Mouse (Mus musculus) myocyte (in vitro differentiated cells): Measurements from ENCODE around the gene Stpg4. TPM values are rescaled to one million over a fixed set of nuclear protein-coding genes. Genes with fewer than 3 reads are reported as not detected.

Experiments
- H3K27me3 ChIP-seq: one replicate; pipeline ENCODE4 v1.6.1; 2011; ENCODE audit not compliant: control insufficient read depth, insufficient read depth, insufficient read length
- H3K36me3 ChIP-seq: one replicate; pipeline ENCODE4 v1.6.1; 2011; ENCODE audit not compliant: control insufficient read depth, insufficient read depth
- H3K4me2 ChIP-seq: one replicate; pipeline ENCODE4 v1.6.1; 2011; ENCODE audit warnings: low read depth, control low read depth
- H3K4me3 ChIP-seq: one replicate; pipeline ENCODE4 v1.5.1; 2011; ENCODE audit warnings: mild to moderate bottlenecking, control low read depth, moderate library complexity
- H3K79me2 ChIP-seq: one replicate; pipeline ENCODE4 v1.6.1; 2011; ENCODE audit not compliant: control insufficient read depth, insufficient read depth
- H3ac ChIP-seq: one replicate; pipeline ENCODE4 v1.6.1; 2011; ENCODE audit not compliant: control insufficient read depth, insufficient read length
- CEBPB ChIP-seq: IDR thresholded peaks from 2 replicates; pipeline ENCODE4 v1.6.1; 2011; ENCODE audit warnings: mild to moderate bottlenecking, moderate library complexity; ENCODE audit not compliant: poor library complexity, insufficient read depth, severe bottlenecking
- E2F4 ChIP-seq: IDR thresholded peaks from one replicate; pipeline ENCODE4 v1.6.1; 2011; ENCODE audit warnings: mild to moderate bottlenecking, control low read depth, moderate library complexity; ENCODE audit not compliant: insufficient read depth
- MAX ChIP-seq: IDR thresholded peaks from one replicate; pipeline ENCODE4 v1.6.1; 2011; ENCODE audit warnings: low read depth, mild to moderate bottlenecking, control low read depth
- MYOD1 ChIP-seq, 3 experiments: IDR thresholded peaks; one replicate each; pipeline ENCODE4 v1.6.1; 2011; ENCODE audit warnings: control low read depth in 2 of 3, low read depth in 2 of 3, mild to moderate bottlenecking in 2 of 3, moderate library complexity in 1 of 3; ENCODE audit not compliant: insufficient read length in 2 of 3, control insufficient read depth in 1 of 3
- MYOG ChIP-seq, 3 experiments: IDR thresholded peaks; one replicate each; pipeline ENCODE4 v1.6.1; 2011; ENCODE audit warnings: control low read depth in 2 of 3, low read depth in 2 of 3, mild to moderate bottlenecking in 2 of 3; ENCODE audit not compliant: insufficient read length in 2 of 3, control insufficient read depth in 1 of 3, insufficient read depth in 1 of 3
- POLR2A ChIP-seq: IDR thresholded peaks from one replicate; pipeline ENCODE4 v1.6.1; 2011; ENCODE audit warnings: low read depth, mild to moderate bottlenecking, control low read depth, moderate library complexity; ENCODE audit not compliant: insufficient read length
- POLR2AphosphoS2 ChIP-seq: IDR thresholded peaks from one replicate; pipeline ENCODE4 v1.6.1; 2011; ENCODE audit warnings: low read depth, control low read depth; ENCODE audit not compliant: insufficient read length
- REST ChIP-seq: IDR thresholded peaks from one replicate; pipeline ENCODE4 v1.6.1; 2011; ENCODE audit warnings: mild to moderate bottlenecking, control low read depth, moderate library complexity; ENCODE audit not compliant: insufficient read depth, insufficient read length
- SRF ChIP-seq: IDR thresholded peaks from one replicate; pipeline ENCODE4 v1.6.1; 2011; ENCODE audit warnings: low read depth; ENCODE audit not compliant: control insufficient read depth, insufficient read length
- TCF12 ChIP-seq: IDR thresholded peaks from one replicate; pipeline ENCODE4 v1.6.1; 2011; ENCODE audit warnings: mild to moderate bottlenecking, control low read depth; ENCODE audit not compliant: poor library complexity, insufficient read depth, severe bottlenecking
- TCF3 ChIP-seq: IDR thresholded peaks from one replicate; pipeline ENCODE4 v1.6.1; 2011; ENCODE audit warnings: low read depth, control low read depth; ENCODE audit not compliant: insufficient read length
- USF1 ChIP-seq: IDR thresholded peaks from one replicate; pipeline ENCODE4 v1.6.1; 2011; ENCODE audit warnings: low read depth, mild to moderate bottlenecking, control low read depth, moderate library complexity
- polyA plus RNA-seq: library from polyadenylated mRNA; unstranded; fragments of >200 nt; fragmentation: generic; extraction: Trizol; gene quantifications from one replicate; pipeline ENCODE4 v1.2.1, GENCODE M21; 2012; ENCODE audit warnings: missing spikeins

Gene Stpg4
- polyA plus RNA-seq, 1 experiment: not detected

DNA sequence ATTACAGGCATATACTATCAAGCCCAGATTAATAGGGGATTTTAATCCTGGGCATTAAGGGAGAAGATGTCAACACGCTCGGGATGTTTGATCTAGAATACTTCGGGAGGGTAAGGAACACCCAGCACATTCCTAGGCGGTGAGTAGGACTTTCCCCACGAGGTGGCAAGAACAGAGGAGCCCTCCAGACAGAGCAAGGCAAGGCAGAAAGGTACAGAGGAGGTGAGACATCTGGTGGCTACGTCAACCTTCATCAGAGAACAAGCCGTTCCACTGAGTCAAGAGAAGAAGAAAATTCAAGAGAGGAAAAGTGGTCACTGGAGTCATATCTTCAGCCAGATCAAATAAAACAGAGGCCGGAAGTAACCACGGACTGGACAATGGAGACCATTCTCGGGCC is 45.3 kb upstream of the Stpg4 start:
- Histone ChIP-seq H3K27me3 (no peaks in the 10 kb centered on the region), H3K4me3 (no peak overlapping the region), H3K36me3 (no peaks in the 10 kb centered on the region), H3K79me2 (no peaks in the 10 kb centered on the region), H3ac (no peak overlapping the region), H3K4me2 (no peak overlapping the region)
- no peak for TF ChIP-seq POLR2A
- no peak for TF ChIP-seq MAX
- no peak for TF ChIP-seq SRF
- TF ChIP-seq POLR2AphosphoS2: no peak
- no peak for TF ChIP-seq MYOG (IDR thresholded peaks at IDR 0.05; ENCODE audit: control insufficient read depth in 1 of 3, insufficient read depth in 1 of 3, insufficient read length in 2 of 3, low read depth in 2 of 3)
- no peak for TF ChIP-seq REST
- TF ChIP-seq TCF3: no peak
- no peak for TF ChIP-seq USF1

DNA sequence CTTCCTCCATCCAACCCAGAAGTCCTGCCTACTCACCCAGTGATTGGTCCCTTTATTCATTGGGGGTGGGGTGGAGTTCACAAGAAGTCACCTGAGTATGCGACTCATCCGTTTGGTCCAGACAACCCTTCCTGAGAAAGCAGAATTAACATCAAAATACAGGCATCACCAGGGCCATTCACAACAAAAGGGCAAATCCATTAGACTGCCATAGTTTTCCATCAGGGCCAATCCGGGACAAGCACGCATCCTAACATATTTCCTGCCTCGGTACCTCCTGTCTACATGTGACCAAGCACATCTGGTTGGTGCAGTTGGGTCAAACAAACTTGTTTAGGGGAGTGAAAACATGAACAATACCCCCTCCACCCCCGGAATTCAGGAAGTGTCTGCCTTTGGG is 44.1 kb upstream of the Stpg4 start:
- H3K4me2 ChIP-seq: no peak overlapping the region

DNA sequence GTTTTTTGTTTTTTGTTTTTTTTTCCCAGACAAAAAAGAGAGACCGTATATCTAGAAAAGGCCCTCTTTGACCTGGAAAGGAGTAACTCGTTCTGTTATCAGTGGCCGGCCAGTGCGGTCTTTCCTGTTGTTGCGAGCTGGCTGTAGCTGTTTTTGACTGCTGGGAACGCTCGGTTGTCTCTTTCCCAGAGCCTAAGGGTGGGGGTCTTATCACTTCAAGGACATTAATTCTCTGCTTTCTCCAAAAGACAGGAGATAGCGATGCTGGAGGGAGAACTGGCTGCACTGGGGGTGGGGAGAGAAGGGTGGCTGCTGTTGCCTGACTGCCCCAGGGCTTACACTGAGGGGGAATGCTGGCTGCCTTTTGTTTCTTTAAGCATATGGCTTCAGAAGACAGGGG is 43.3 kb upstream of the Stpg4 start:
- Histone ChIP-seq H3K36me3 (no peaks in the 10 kb centered on the region), H3K27me3 (no peaks in the 10 kb centered on the region), H3K79me2 (no peaks in the 10 kb centered on the region), H3K4me3 (no peak overlapping the region), H3K4me2 (no peak overlapping the region), H3ac (no peak overlapping the region)
- TF ChIP-seq TCF12 (no peak), POLR2AphosphoS2 (no peak), E2F4 (no peak), MYOD1 (IDR thresholded peaks at IDR 0.05; ENCODE audit: control insufficient read depth in 1 of 3, insufficient read length in 2 of 3, low read depth in 2 of 3) (no peak), MYOG (IDR thresholded peaks at IDR 0.05; ENCODE audit: control insufficient read depth in 1 of 3, insufficient read depth in 1 of 3, insufficient read length in 2 of 3, low read depth in 2 of 3) (no peak), MAX (no peak), REST (no peak), POLR2A (no peak), SRF (no peak), USF1 (no peak), CEBPB (no peak), TCF3 (no peak)

More for the DNA sequence above, 44.1 kb upstream of the Stpg4 start:
- Histone ChIP-seq H3ac (no peak overlapping the region), H3K79me2 (no peaks in the 10 kb centered on the region), H3K4me3 (no peak overlapping the region), H3K27me3 (no peaks in the 10 kb centered on the region), H3K36me3 (no peaks in the 10 kb centered on the region)
- TF ChIP-seq TCF12: no peak
- no peak for TF ChIP-seq TCF3
- no peak for TF ChIP-seq SRF
- no peak for TF ChIP-seq MAX
- TF ChIP-seq E2F4: no peak
- TF ChIP-seq CEBPB: no peak
- TF ChIP-seq POLR2A: no peak
- no peak for TF ChIP-seq MYOD1 (IDR thresholded peaks at IDR 0.05; ENCODE audit: control insufficient read depth in 1 of 3, insufficient read length in 2 of 3, low read depth in 2 of 3)
- TF ChIP-seq MYOG (IDR thresholded peaks at IDR 0.05; ENCODE audit: control insufficient read depth in 1 of 3, insufficient read depth in 1 of 3, insufficient read length in 2 of 3, low read depth in 2 of 3): no peak
- TF ChIP-seq REST: no peak
- TF ChIP-seq POLR2AphosphoS2: no peak
- TF ChIP-seq USF1: no peak

DNA sequence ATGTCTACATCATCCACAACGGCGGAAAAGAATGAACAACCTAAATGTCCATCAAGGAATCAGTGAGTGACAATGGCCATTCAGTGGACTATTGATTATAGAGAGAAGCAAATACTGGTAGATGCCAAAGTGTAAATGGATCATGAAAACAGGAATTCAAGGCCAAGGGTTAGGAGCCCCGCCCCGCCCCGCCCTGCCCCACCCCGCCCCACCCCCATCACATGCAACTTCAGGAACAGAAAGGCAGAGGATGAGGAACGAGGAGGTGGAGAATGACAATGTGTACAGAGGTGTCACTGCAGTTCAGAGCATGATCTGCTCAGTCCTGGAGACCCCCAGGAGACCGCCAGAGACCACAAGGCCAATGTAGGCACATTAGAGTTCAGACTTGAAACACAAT is 42.7 kb upstream of the Stpg4 start:
- H3K36me3 ChIP-seq: no peaks in the 10 kb centered on the region
- no peaks in the 10 kb centered on the region for H3K79me2 ChIP-seq
- no peak overlapping the region for H3K4me3 ChIP-seq
- TF ChIP-seq E2F4 (no peak), MAX (no peak), SRF (no peak), CEBPB (no peak), USF1 (no peak), POLR2A (no peak), REST (no peak), TCF3 (no peak), MYOD1 (IDR thresholded peaks at IDR 0.05; ENCODE audit: control insufficient read depth in 1 of 3, insufficient read length in 2 of 3, low read depth in 2 of 3) (no peak), TCF12 (no peak), MYOG (IDR thresholded peaks at IDR 0.05; ENCODE audit: control insufficient read depth in 1 of 3, insufficient read depth in 1 of 3, insufficient read length in 2 of 3, low read depth in 2 of 3) (no peak), POLR2AphosphoS2 (no peak)
- H3K27me3 ChIP-seq: no peaks in the 10 kb centered on the region
- no peak overlapping the region for H3K4me2 ChIP-seq
- H3ac ChIP-seq: no peak overlapping the region

DNA sequence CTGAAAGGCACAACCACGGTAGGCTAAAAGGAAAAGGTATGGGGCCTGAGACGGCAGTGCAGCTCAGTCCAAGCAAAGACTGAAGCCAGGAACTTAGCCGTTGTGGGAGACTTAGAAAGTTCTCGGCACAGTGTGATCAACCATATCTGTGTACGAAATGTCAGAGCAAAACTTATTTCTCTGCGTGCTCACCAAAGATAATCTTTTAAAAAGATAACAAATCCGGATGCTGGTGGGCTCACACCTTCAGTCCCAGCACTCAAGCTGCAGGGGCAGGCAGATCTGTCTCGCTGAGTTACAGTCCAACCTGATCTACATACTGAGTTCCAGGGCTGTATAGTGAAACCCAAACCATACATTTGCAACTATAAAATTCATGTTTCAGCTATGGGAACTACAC is 41.9 kb upstream of the Stpg4 start:
- Histone ChIP-seq H3K79me2 (no peaks in the 10 kb centered on the region), H3K4me2 (no peak overlapping the region), H3K4me3 (no peak overlapping the region), H3ac (no peak overlapping the region), H3K27me3 (no peaks in the 10 kb centered on the region), H3K36me3 (no peaks in the 10 kb centered on the region)
- TF ChIP-seq TCF3 (no peak), MAX (no peak), E2F4 (no peak), TCF12 (no peak), MYOD1 (IDR thresholded peaks at IDR 0.05; ENCODE audit: control insufficient read depth in 1 of 3, insufficient read length in 2 of 3, low read depth in 2 of 3) (no peak), POLR2A (no peak), SRF (no peak), POLR2AphosphoS2 (no peak), REST (no peak), USF1 (no peak), MYOG (IDR thresholded peaks at IDR 0.05; ENCODE audit: control insufficient read depth in 1 of 3, insufficient read depth in 1 of 3, insufficient read length in 2 of 3, low read depth in 2 of 3) (no peak), CEBPB (no peak)
